Mouse (Mus musculus) fat pad, adult 2 months (tissue): ENCODE results near the gene Flt3.

Experiments
- DNase-seq: peaks from one replicate; pipeline ENCODE4 v3.0.0-alpha.2; 2011; ENCODE audit warnings: low read depth, low spot score; ENCODE audit errors: extremely low read depth

Flt3 gene

GRCm38 (mm10) chr5:147399843-147400504, at the start of gene Flt3:
Flt3 (minus strand) TSS chr5:147400489.
- no peak for DNase-seq

GRCm38 (mm10) chr5:147448933-147449332, 48.6 kb upstream of the Flt3 start:
- DNase-seq = no peak

- DNase-seq = no peak
Observed at GRCm38 (mm10) chr5:147448526-147448925, 48.2 kb upstream of the Flt3 start.

- no peak for DNase-seq
Observed at GRCm38 (mm10) chr5:147445252-147445651, 45.0 kb upstream of the Flt3 start.

GRCm38 (mm10) chr5:147444757-147445156, 44.5 kb upstream of the Flt3 start:
- DNase-seq = no peak

GRCm38 (mm10) chr5:147444298-147444697, 44.0 kb upstream of the Flt3 start:
- no peak for DNase-seq

GRCm38 (mm10) chr5:147442741-147443140, 42.5 kb upstream of the Flt3 start:
- no peak for DNase-seq

GRCm38 (mm10) chr5:147441979-147442378, 41.7 kb upstream of the Flt3 start:
- no peak for DNase-seq

- DNase-seq = no peak
Observed at GRCm38 (mm10) chr5:147440996-147441507, 40.8 kb upstream of the Flt3 start.

GRCm38 (mm10) chr5:147436491-147436890, 36.2 kb upstream of the Flt3 start:
- DNase-seq = no peak

GRCm38 (mm10) chr5:147435751-147436150, 35.5 kb upstream of the Flt3 start:
- DNase-seq = no peak

GRCm38 (mm10) chr5:147435224-147435623, 34.9 kb upstream of the Flt3 start:
- DNase-seq = no peak

- no peak for DNase-seq
Observed at GRCm38 (mm10) chr5:147432927-147433326, 32.6 kb upstream of the Flt3 start.

GRCm38 (mm10) chr5:147430936-147431839, 30.9 kb upstream of the Flt3 start:
- no peak for DNase-seq

- DNase-seq = no peak
Observed at GRCm38 (mm10) chr5:147430361-147430935, 30.2 kb upstream of the Flt3 start.

GRCm38 (mm10) chr5:147429535-147430305, 29.4 kb upstream of the Flt3 start, which contains the start of gene Pan3:
Pan3 (plus strand) TSS chr5:147430161.
- no peak for DNase-seq

GRCm38 (mm10) chr5:147426048-147426805, 25.9 kb upstream of the Flt3 start:
- DNase-seq = no peak

GRCm38 (mm10) chr5:147423612-147424011, 23.3 kb upstream of the Flt3 start:
- DNase-seq = no peak

- no peak for DNase-seq
Observed at GRCm38 (mm10) chr5:147418394-147419121, 18.3 kb upstream of the Flt3 start.
